Mouse (Mus musculus) kidney, adult 11 months (tissue): ENCODE results near the gene Phospho1.

Source experiments
- DNase-seq: peaks from one replicate; pipeline ENCODE4 v3.0.0; 2022

Gene Phospho1

DNA sequence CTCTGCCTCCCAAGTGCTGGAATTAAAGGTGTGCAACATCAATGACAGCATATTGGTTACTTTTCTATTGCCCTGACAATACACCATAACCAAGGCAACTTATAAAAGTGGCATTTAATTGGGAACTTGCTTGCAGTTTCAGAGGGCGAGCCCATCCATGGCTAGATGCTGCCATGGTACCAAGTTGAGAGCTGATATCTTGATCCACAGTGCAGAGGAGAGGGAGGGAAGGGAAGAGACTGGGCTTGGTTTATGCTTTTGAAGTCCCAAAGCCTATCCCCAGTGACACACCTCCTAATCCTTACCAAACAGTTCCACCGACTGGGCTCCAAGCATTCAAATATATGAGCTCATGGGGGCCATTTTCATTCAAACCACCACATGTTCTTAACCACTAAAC lies 10.2 kb upstream of the Phospho1 start:
- DNase-seq: no peak

GRCm38 (mm10) chr11:95814857-95815256 lies 9.4 kb upstream of the Phospho1 start:
- DNase-seq: no peak

GRCm38 (mm10) chr11:95815412-95815811 lies 8.9 kb upstream of the Phospho1 start:
- no peak for DNase-seq

DNA sequence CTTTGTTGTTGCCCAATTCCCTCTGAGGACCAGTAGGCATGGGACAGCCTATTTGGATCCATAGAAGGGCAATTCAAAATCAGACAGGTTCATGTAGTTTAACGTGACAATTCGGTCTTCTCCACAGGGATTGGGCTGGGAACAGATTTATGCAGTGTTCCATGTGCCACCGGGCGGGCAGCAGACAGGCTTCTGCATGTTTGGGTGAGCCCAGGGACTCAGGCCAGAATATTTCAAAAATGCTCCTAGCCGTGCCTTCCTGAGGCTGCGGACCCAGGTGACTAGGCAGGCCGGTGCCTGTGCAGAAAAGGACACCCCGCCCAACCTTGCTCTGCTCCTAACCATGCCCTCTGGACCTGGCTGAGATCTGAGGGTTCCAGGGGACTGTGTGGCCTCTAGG lies 5.2 kb upstream of the Phospho1 start:
- DNase-seq: peak; percentile 70

GRCm38 (mm10) chr11:95821511-95821910 lies 2.8 kb upstream of the Phospho1 start:
- DNase-seq: no peak

DNA sequence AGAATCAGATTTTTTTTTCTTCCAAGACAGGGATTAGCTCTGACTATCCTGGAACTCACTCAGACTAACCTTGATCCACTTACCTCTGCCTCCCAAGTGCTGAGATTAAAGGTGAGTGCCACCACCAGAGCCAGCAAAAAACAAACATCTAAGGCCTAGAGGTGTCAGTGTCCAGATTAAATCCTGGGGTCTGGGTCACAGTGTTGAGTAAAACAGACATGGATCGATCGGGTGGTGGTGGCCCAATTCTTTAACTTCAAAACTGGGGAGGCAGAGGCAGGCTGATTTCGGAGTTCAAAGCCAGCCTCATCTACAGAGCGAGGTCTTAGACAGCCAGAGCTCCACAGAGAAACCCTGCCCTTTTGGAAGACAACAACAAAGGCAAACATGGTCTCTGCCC lies 1.9 kb upstream of the Phospho1 start:
- no peak for DNase-seq

DNA sequence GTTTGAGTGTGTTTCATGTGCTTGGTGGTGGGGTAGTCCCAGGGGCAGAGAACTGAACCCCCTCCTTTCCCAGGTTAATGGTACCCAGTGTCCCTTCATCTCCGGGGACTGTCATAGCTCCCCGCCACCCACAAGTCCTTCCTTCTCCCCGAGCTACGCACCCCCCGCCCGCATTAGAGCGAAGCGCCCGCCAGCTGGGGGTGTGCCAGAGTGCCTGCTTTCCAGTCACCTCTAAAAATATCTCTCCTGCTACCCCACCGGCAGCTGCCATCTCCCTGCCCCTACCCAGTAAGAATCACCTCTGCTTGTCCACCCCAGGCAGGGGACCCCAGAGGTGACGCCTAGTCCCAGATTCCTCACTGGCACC lies 561 bp downstream of the Phospho1 start:
- no peak for DNase-seq

DNA sequence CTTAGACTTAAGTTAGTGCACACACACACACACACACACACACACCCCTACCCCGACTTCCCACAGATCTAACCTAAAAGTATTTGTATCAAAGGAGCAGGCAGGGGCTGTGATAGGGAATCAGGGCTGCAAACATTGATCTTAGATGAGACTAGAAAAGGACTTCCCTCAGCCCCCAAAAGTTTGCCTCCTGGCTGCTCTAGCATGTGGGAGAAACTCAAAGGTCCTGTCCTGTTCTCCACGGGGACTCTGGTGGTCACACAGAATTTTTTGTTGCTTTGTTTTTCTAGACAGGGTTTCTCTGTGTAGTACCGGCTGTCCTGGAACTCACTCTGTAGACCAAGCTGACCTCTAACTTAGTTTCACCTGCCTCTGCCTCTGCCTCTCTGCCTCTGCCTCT lies 1.3 kb downstream of the Phospho1 start:
- no peak for DNase-seq

GRCm38 (mm10) chr11:95826317-95827167 lies 2.2 kb downstream of the Phospho1 start:
- no peak for DNase-seq

DNA sequence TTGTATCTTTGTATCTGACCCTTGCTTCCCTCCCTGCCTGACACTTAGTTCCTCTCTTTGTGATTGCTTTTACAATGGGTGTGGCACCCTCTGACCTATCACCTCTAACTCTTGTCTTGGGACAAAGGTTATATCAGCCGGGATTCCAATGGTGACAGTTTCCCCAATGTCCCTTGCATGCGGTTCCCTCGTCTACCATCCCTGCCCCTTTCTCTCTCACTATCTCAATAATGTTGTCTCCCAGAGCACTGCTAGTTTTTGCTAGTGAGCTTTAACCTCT lies 2.8 kb downstream of the Phospho1 start:
- DNase-seq: no peak

GRCm38 (mm10) chr11:95827464-95828085 lies 3.3 kb downstream of the Phospho1 start:
- DNase-seq: no peak

GRCm38 (mm10) chr11:95828181-95828964 lies 4.1 kb downstream of the Phospho1 start:
- DNase-seq: no peak

GRCm38 (mm10) chr11:95829526-95830050 lies 5.3 kb downstream of the Phospho1 start:
- no peak for DNase-seq

DNA sequence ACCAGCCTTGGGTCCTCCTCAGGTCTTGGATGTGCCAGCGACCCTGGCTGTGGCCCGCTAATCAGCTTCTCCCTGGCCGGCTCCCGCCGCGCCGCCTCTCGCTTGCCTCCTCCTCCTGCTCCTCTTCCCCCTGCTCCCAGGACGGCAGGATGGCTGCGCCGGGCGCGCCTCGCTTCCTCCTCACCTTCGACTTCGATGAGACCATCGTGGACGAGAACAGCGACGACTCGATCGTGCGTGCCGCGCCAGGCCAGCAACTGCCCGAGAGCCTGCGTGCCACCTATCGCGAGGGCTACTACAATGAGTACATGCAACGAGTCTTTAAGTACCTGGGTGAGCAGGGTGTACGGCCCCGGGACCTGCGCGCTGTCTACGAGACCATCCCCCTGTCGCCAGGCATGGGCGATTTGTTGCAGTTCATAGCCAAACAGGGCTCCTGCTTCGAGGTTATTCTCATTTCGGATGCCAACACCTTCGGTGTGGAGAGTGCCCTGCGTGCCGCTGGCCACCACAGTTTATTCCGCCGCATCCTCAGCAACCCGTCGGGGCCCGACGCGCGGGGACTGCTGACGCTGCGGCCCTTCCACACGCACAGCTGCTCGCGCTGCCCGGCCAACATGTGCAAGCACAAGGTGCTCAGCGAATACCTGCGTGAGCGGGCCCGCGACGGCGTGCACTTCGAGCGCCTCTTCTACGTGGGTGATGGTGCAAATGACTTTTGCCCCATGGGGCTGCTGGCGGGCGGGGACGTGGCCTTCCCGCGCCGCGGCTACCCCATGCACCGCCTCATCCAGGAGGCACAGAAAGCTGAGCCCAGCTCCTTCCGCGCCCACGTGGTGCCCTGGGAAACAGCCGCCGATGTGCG lies 6.3 kb downstream of the Phospho1 start:
- DNase-seq: no peak

- no peak for DNase-seq
These were observed 6.9 kb downstream of the Phospho1 start for GRCm38 (mm10) chr11:95831276-95831619.

- DNase-seq: no peak
These were observed 7.3 kb downstream of the Phospho1 start for GRCm38 (mm10) chr11:95831641-95832040.

DNA sequence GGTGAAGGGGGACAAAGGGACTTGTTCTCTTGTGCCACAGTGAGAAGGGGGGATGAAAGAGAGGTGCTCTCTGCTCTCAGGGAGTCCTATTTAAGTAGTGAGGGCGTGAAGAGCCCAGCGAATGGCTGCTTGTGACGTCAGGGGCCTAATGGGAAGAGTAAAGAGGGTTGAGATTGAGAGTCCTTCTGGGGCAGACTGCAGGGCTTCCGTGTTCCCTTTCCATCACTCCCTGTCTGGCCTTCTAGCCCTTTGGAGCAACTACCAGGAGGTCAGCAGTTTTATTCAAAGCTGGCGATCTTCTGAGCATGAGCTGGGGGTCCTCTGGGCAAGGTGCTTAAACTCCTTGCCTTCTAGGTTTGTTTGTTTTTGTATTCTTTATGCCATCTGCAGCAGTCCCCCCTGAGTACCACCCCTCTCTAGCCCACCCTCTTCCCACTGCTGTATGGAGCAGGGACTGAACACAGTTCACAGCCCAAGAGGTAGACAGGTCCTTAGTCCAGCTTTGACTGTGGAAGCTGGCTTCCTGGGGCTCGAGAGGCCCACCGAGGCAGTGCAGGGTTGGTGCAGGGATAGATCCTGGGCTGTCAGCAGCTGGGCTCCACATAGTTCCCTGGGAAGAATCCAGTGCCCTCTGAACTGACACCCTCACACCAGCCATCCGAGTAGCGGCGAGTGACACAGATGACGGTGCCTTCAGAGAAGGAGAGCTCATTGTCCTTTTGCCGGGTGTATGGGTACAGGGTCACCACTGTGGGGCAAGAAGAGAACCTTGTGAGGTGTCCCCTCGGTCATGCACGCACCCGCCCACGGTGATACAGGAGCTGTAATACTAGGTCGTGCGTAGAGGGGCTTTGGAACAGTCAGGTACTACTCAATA lies 8.1 kb downstream of the Phospho1 start:
- no peak for DNase-seq

DNA sequence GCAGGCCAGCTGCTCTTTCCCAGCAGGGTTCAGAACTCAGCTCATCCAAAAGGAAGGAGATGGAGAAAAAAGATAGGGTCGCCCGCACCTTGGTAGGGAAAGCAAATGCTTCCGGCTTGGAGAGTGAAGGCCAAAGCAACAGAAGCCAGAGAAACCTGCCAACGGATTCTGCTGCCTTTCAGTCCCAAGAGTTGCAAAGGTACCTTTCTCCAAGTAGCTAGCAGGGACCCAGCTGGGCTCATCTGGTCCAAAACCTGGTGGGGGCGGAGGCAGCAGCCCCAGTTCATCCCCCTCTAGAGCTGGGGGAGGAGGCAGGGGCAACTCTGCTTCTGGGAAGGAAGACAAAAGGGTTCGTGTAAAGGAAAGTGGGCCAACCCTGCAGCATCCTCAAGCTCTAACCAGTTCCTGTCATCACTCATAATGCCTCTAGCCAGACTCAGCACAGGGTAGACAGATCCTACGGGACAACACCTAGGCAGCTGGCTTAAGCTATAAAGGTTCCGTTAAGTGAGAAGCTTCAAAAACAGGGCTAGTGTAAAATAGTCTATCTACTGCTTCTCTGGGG lies 8.8 kb downstream of the Phospho1 start:
- DNase-seq: no peak

- DNase-seq: no peak
These were observed 9.4 kb downstream of the Phospho1 start for GRCm38 (mm10) chr11:95833631-95834142.

DNA sequence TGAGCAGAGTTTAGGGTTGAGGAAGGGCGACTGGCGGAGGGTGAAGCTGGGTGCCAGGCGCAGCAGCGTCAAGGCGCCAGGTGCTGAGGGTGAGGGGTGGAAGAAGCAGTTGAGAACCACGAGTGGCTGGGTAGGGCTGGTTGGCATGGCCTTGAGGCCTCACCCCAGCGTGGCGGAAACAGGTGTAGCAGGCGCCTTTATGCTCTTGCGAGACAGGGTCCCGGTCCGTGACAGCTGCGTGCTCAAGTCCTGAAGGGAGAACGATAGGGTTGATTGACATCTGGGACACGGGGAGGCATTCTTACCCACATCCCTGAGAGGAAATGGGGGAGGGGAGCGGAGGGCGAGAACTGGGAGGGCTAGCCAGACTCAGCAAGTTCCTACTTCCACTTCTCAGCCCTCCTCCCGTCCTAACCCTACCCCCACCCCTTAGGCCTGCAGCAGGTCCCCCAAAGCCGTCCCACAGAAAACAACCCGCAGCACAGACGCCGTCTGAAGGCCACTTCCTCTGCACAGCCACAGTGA lies 9.9 kb downstream of the Phospho1 start:
- DNase-seq: peak; percentile 45
